Mouse (Mus musculus): ENCODE data around the gene Mef2c.

Gene Mef2c

DNA sequence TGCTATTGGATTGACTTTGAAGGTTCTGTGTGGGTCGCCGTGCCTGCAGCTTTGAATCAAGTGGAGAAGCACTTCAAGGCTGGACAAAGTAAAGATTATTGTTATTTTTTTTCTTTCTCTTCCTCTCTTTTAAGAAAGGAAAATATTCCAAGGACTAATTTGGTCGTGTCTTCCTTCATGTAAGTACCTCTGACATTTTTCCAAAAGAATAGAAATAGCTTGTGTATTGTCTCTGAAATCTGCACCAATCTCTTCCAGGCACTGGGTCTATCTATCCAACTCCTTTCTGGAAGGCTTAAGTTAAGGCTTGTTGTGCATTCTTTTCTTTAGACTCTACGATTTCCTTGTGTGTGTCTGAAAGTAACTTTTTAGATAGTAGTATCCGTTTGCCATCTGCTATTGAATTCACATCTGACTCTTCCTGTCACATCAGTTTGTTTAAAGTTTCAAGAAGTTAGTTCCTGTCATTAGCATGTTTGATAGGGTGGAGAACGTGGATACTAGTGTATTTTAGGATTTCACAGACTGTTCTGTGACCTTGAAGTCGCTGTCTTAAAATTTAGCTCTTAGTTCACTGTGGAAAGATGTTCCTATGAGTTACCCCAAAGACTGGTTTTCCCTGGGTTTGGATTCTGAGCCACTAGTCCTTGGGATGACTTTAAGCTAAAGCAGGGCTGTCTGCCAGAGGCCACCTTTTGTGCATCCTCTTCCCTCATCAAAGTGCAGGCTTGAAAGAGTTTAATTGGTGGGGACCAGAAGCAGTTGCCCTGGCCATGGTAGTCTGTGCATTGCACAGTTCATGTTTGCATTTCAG lies 21.3 kb downstream of the Mef2c start:
- DNase-seq = peak; percentile 18

DNA sequence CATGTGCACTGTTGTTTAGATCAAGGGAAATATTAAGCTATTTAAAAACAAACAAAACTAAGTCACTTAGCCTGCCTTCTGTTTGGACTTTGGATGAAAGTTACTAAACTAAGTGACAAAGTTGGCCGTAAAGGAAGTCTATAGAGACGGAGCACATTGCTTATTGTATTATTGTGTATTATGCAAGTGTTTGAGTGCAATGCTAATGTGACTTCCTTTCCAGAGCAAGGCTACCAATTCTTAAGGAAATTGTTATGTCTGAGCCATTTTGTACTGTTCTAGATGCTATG lies 21.8 kb downstream of the Mef2c start:
- no peak for DNase-seq

GRCm38 (mm10) chr13:83526066-83526465 lies 22.2 kb downstream of the Mef2c start:
- DNase-seq = no peak

DNA sequence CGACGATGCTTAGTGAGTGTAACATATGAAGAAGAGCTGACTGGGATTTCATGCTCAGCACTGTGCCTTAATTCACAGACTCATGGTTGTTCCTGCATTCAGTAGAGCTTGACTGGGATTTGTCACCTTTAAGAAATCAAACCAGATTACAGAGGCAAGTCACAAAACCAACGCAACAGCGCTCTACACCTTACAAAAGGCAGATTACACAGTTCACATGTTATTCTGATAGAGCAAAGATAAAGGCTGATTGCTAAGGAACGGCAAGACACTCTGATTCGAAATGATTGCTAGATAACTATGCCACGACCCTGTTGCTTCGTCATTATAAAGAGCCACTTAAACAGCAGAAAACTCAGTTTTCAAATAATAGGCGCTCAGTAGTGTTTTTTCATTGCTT lies 24.1 kb downstream of the Mef2c start:
- no peak for DNase-seq

GRCm38 (mm10) chr13:83529729-83530314 lies 26.0 kb downstream of the Mef2c start:
- peak; percentile 12 for DNase-seq

DNA sequence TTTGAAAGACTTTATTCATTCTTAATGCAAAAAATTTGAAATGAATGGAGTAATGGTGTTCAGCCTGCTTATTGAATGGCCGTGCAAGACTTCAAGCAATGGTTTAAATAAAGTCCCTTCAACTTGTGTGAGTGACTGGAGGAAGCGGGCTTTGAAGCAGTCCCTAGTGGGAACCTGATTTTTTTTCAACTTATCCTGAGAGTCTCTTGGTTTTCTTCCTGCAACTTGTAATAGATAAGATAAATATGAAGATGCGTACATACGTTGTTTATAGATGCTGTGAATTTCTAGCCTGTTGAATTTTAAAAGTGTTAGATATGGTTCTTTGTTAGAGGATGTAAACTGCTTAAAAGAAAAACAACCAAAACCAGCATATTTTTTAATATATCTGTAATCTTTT lies 27.1 kb downstream of the Mef2c start:
- DNase-seq = no peak

DNA sequence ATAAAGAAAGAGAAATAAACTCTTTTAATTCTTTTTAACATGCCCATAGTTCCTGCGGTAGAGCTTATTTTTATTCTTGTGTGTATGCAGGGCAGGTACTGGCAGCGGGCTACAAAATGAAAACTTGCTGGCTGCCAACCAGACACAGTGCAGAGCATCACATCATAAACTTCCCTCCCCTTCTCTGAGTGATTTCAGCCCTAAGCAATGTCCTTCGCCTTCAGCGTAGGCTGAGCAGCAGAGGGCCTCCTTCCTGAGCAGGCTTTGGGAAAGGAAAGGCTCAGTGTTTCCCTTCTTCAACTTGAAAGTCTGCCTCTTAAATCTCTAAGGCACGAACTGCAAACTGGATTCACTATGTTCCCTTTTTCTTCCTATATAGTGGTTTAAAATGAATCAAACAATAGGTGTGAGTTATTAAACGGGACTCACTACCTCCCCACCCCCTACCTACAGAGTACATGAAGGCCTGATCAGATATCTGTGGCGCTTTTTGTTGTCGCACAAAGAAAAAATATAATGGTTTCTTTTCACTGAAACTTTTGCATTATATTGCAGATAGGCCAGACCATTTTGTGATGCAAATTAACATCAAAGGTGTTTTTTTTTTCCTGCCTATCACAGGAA lies 28.2 kb downstream of the Mef2c start:
- peak; percentile 40 for DNase-seq

DNA sequence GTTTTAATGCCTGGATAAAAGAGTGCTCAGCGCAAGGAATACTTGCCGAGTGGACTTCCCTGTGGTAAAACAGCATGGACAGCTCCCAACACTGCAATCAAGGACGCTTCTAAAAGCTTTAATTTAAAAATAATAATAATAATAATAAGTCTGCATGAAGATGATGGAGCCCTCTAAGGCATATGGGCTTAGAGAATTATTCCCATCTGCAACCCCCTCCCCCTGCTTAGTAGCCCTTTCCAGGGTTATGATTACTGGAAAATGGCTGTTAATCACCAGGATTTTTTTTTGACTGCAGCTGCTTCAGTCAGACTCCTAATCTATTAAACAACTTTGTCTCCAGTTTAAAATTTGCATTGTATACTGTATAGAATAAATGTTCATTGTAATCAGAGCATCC lies 32.5 kb downstream of the Mef2c start:
- no peak for DNase-seq

- no peak for DNase-seq
Observed at GRCm38 (mm10) chr13:83537163-83537562, 33.3 kb downstream of the Mef2c start.

DNA sequence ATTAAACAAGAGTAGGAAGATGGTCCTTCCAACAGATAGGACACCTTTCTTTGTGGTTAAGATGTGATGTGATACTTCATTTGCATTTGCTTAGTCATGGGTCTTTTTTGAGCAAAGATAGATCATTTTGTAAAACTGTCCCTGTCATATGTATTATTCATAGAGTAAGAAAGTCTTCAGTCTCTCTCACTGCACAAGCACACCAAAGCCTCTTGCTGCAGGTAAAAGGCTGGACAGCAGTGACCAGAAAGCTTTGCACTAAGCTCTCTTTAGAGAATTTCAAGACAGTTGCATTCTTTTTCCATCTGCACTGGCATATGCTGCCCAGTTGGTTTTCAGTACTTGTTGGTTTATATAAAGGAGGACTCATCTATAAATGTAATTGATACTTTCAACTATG lies 36.1 kb downstream of the Mef2c start:
- no peak for DNase-seq

DNA sequence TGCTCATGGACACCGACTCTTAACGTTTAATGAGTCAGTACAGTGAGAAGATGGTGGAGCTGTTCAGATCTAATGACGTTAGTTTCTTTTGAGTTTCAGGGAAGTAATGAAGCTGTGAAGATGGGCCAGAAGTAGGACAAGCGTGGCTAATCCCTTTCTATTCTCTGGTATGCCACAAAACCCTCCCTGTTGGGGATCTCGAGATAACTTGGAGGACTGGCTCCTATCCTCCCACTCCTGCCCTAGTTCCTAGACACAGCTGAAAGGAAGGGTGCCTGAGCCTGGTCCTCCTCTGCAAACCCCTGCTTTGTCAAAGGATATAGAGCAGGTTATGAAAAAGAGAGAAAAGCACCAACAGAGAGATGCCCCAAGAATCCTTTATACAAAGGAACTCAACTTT lies 38.8 kb downstream of the Mef2c start:
- no peak for DNase-seq

DNA sequence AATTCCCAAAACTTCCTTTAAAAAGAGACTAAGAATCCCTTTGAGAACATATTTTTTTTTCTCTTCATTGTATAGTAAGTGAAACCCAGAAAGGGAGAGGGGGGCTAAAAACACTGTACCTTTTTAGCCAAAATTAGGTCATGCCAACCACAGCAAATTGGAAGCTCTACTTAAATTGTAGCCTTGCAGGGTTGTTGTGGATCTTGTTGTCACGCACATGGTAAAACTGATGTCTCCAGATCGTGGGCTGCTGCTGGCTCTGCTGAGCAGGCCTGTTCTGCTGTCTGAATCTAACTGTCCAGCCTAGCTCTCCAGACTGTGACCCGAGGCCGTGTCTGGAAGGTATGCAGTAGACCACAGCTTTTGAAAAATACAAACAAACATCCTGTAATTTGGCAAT lies 40.9 kb downstream of the Mef2c start:
- DNase-seq = no peak

DNA sequence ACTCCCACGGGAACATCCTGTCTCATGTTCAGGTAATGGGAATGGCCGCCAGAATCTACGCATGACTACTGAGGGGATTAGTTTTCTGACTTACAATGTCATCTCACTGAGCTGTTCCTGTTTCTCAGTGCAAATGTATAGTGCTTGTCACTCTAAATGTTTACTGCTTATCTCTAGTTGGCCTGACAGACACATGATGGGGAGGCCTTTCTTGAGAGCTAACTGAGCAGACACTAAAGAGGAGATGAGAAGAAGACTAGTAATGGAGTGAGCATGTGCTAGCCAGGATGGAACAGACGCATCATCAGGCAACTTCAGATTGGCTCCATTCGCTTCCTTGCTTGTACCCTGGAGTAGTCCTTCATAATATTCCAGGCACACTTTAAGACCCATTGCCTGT lies 43.0 kb downstream of the Mef2c start:
- DNase-seq = no peak

DNA sequence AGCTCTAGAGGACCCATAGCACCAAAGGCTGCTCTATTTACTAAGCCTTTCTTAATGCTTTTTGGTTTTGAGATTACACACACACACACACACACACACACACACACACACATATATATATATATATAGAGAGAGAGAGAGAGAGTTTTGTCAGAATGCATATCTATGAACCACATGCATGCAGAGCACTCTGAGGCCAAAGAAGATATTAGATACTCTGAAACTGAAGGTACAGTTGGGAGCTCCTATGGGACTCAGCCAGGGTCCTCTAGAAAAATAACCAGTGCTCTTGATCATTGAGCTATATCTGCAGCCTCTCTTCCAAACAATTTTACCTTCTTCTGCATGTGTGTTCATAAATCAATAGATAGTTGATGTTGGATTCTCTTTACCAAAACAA lies 47.4 kb downstream of the Mef2c start:
- DNase-seq = no peak

DNA sequence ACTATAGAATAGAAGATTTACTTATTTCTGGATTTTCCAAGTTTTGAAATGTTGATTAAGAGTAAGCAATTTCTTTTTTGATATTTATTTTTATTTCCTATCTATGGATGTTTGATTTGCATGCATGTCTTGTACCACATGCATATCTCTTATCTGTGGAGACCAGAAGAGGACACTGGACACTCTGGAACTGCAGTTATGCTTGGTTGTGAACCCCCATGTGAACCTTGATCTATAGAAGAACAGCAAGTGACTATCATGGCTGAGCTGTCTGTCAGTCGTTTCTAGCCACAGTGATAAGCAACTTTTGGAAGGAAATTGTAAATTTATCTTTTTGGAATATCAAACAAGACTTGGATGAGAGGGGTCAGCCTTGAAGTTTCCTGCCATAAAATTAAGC lies 48.2 kb downstream of the Mef2c start:
- no peak for DNase-seq

GRCm38 (mm10) chr13:83563261-83563660 lies 59.4 kb downstream of the Mef2c start:
- DNase-seq = no peak

- no peak for DNase-seq
Observed at GRCm38 (mm10) chr13:83565732-83566131, 61.9 kb downstream of the Mef2c start.

DNA sequence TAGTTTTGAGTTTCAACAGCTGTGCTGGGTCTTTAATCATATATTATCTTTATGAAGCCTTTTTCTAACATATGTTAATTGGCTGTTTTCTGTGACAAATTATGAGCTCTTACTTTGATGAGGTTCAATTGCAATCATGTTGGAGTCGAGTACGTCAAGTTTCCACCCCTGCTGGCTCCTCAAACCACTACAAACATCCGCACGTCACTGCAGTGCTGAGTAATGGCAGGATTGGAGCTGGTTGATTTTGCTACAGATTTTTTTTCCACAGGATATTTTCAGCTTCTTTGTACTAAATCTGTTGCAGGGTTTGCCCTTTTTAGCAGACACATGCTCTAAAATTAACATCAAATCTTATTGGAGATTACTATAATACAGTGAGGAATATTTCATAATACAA lies 62.3 kb downstream of the Mef2c start:
- DNase-seq = peak; percentile 45

DNA sequence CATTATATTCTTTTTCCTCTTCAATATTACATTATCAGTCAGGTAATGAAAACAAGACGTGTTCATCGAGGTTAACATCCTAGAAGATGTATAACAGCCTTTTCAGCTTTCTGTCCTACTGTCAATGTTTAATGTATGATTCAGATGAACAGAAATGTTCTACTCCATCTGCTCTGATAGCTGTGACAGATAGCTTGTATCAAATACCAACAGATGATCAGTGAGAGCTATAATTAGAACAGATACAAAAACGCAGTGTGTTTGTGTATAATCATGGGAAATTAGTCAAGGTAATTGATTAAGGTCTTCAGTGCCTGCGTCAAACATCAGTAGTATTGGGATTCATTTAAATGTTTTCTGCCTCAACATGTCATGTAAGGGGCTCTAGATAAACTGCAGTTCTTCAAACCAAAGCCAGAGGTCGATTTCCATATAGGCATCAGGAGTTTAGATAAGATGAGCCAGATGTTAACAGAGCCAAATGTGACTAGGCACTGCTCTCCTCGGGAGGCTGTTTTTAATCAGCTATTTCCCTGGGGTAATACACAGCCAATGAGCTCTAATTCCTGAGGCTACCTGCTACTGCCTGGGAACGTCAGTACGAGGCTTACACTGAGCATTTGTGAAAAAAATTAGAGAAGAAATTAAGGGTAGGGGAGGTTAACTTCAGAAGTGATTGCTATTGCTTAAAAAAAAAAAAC lies 63.1 kb downstream of the Mef2c start:
- no peak for DNase-seq

DNA sequence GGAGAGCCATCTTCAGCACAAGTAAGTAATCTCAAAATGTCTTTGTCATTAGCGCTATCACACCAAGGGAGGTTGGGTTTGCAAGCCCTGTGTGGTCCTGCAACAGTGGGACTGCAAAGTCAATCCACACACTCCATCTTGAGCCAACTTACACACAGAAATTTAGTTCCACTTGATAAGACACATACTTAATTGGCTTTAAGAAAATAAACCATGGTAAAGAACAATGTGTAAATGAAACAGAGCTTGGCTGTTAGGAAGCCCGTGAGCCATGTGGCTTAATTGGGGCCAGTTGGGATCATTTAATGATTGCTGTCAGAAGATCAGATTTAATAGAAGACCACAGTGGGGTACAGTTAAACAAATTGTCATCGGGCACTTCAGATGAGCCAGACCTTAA lies 63.8 kb downstream of the Mef2c start:
- DNase-seq = no peak

DNA sequence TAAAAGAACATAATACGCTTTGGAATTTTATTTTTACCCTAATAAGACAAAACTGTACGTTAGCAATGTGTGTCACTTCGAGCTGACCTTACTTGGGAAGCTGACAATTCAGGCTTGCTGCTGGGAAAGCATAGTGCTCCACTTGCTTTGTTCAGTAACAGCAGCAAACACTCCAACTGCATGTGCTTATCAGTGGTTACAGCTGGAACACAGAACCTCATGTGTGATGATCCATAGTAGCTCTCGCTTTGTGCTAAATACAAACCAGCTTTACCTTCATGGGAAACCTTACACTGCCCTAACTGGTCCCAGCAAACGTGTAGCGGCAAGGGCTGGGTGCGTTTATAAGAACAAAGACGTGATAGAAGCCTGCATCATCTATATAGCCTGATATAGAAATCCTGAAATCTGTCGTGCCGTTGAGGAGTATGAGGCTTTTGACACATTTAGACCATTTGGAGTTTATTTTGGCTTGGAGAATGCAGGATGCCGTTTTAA lies 65.0 kb downstream of the Mef2c start:
- DNase-seq = no peak

DNA sequence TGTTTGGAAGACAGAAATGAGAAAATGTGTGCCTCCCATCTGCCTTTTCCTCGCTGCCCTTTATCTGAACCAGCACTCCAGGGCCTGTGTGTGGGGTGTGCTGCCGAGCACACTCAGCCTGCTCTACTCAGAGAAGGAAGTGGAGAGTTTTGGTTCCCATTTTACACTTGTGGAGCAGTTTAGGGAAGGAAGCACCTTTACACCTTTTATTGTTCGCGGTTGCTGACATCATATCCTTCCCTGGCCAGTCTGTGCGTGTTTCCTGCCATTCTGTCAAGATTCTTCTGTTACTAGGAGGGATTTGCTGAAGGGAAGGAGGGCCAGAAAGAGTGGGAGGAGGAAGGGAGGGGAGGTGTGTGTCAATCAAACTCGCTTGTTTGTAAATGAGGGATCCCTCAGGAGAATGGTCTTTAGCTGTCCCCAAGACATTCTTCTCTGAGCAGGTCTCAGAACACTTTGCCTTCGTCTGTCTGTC lies 68.2 kb downstream of the Mef2c start:
- DNase-seq = peak; percentile 82

DNA sequence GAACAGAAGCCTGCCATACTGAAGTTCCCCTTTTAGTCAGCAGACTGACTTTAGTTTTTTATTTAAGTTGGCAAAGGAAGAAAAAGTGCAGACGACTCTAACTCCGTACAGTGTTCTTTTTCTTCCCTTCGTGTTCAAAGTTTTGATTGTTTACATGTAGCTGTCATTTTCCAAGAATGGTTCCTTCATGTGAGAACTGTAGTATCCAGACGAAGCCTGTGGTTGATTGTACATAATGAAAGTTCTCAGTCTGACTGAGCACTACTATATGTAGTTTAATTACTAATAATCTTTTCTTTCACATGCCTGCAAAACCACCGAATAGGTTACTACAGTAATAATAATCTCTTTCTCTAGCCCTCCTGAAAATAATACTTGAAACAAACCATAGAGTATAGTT lies 68.6 kb downstream of the Mef2c start:
- no peak for DNase-seq

DNA sequence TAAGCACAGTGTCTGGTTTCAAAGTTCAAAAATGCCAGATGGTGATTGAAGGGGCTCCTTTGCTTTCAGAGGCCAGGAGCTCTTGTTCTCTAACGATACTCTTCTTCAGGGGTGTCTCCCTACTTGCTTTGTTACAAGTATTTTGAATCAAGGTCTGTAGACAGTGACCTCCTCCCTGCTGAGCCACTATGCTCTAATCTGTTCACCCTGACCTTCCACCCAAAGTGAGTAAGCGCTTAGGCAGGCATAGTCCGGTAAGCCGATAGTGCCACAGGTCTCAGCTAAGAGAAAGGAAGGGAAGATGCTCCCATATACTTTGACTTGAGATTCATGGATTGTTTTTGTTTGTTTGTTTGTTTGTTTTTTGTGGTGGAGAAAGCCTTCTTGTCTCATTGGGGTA lies 69.5 kb downstream of the Mef2c start:
- DNase-seq = no peak
